In genomic region chr8:124316466-124317136, GRCm38 (mm10) we compare ENCODE assay signal across 8 mouse cellular contexts.
A peak's percentile ranks its signal among the peaks of the same experiment; 100 is the strongest.
DNase-seq lines count a peak whose midpoint lies in the region; ATAC-seq and TF ChIP-seq lines count a peak whose summit lies in the region.

No protein-coding gene starts in this region.

- no peaks in the 10 kb centered on the region for H3K27me3 ChIP-seq in heart, embryonic 16.5 days (ENCODE audit: control insufficient read depth, insufficient read depth, low read length)
- no peaks in the 10 kb centered on the region for H3K27me3 ChIP-seq in liver, postnatal 0 days (ENCODE audit: insufficient read depth, low read length)
- H3K27me3 ChIP-seq in stomach, embryonic 15.5 days (replicated peaks), result no peaks in the 10 kb centered on the region

- no peaks in the 10 kb centered on the region for H3K9me3 ChIP-seq in heart, embryonic 16.5 days (replicated peaks; ENCODE audit: control insufficient read depth, low read length)
- no peaks in the 10 kb centered on the region for H3K9me3 ChIP-seq in liver, postnatal 0 days (ENCODE audit: low read length)
- H3K9me3 ChIP-seq in stomach, embryonic 15.5 days, result no peaks in the 10 kb centered on the region

- peak overlapping the region; percentile 94 for H3K27ac ChIP-seq in heart, embryonic 16.5 days (ENCODE audit: low read length)
- peak overlapping the region; percentile 16; the same call in 1 of the 2 replicates for H3K27ac ChIP-seq in liver, postnatal 0 days (ENCODE audit: low read depth)
- peak overlapping the region; percentile 67 for H3K27ac ChIP-seq in stomach, embryonic 15.5 days

- peak; percentile 87 for ATAC-seq in heart, embryonic 16.5 days (replicated peaks; ENCODE audit: extremely low read depth, insufficient read depth, low FRiP score)
- no peak for ATAC-seq in liver, postnatal 0 days
- ATAC-seq in stomach, embryonic 15.5 days (ENCODE audit: insufficient read depth, low FRiP score, low read depth), result peak; percentile 21; the same call in 1 of the 2 replicates
- no peak for ATAC-seq in inflammation-experienced regulatory T-cells, adult 6 months

- H3K4me2 ChIP-seq in heart, embryonic 16.5 days (ENCODE audit: low read depth, low read length), result peak overlapping the region; percentile 50
- H3K4me2 ChIP-seq in liver, postnatal 0 days (ENCODE audit: low read depth, low read length), result no peak overlapping the region
- no peak overlapping the region for H3K4me2 ChIP-seq in stomach, embryonic 15.5 days

- peak; percentile 41 for DNase-seq in right cerebral cortex, postnatal 4 days
- DNase-seq in right cerebral cortex, postnatal 25 days, result no peak
- DNase-seq in cerebellum, postnatal 4 days (ENCODE audit: low spot score in 2 of 2), result peak; percentile 34 to 62
- no peak for DNase-seq in liver, postnatal 0 days
- DNase-seq in left cerebral cortex, postnatal 36 days (ENCODE audit: low spot score in 2 of 2), result no peak

- H3K4me3 ChIP-seq in heart, embryonic 16.5 days (ENCODE audit: low read length), result peak overlapping the region; percentile 17; the same call in 1 of the 2 replicates
- H3K4me3 ChIP-seq in liver, postnatal 0 days (ENCODE audit: low read depth, low read length), result no peak overlapping the region
- no peak overlapping the region for H3K4me3 ChIP-seq in stomach, embryonic 15.5 days (replicated peaks)

- TF ChIP-seq CTCF in liver, postnatal 0 days (IDR thresholded peaks at IDR 0.05; ENCODE audit: low read depth), result no peak

- H3K36me3 ChIP-seq in heart, embryonic 16.5 days (ENCODE audit: control insufficient read depth, insufficient read depth), result no peaks in the 10 kb centered on the region
- H3K36me3 ChIP-seq in liver, postnatal 0 days (replicated peaks; ENCODE audit: insufficient read depth, low read length), result 0 out of 2 replicates have a peak, but pooled peaks cover 2% of the 10 kb centered on the region
- H3K36me3 ChIP-seq in stomach, embryonic 15.5 days, result no peaks in the 10 kb centered on the region

- H3K4me1 ChIP-seq in heart, embryonic 16.5 days (ENCODE audit: control insufficient read depth, insufficient read depth, low read length), result peaks cover 64% of the 10 kb centered on the region
- H3K4me1 ChIP-seq in liver, postnatal 0 days (ENCODE audit: insufficient read depth), result peaks cover 17% of the 10 kb centered on the region
- peaks cover 15% of the 10 kb centered on the region; the same call in 1 of the 2 replicates for H3K4me1 ChIP-seq in stomach, embryonic 15.5 days

- peak overlapping the region; percentile 58 for H3K9ac ChIP-seq in heart, embryonic 16.5 days (ENCODE audit: low read length)
- H3K9ac ChIP-seq in liver, postnatal 0 days (replicated peaks), result 0 out of 2 replicates have a peak overlapping the region, but pooled peaks have one; percentile 6
- H3K9ac ChIP-seq in stomach, embryonic 15.5 days, result no peak overlapping the region

- TF ChIP-seq EP300 in liver, postnatal 0 days (IDR thresholded peaks at IDR 0.05; ENCODE audit: low read depth), result no peak

- WGBS in heart, embryonic 16.5 days, result 20% methylated on average over 12 of the region's 12 CpGs
- 55% methylated on average over 12 of the region's 12 CpGs for WGBS in liver, postnatal 0 days (ENCODE audit: insufficient replicate concordance)
- 56% methylated on average over 12 of the region's 12 CpGs for WGBS in stomach, embryonic 15.5 days

- intact Hi-C loops in left cerebral cortex, postnatal 36 days (cut with DNase I), result loop anchor here (5.0 kb wide), 1 partner anchor 84 kb away; the partner anchor contains the start of gene Galnt2

Comparison
In these comparisons a context has a peak if more than half of its experiments do, and no peak if none do; other contexts are left out.
1. DNase-seq: peak in right cerebral cortex, postnatal 4 days (single experiment) and cerebellum, postnatal 4 days (2 of 2); none in right cerebral cortex, postnatal 25 days (single experiment), liver, postnatal 0 days (single experiment) and left cerebral cortex, postnatal 36 days (0 of 2).
2. ATAC-seq: peak in heart, embryonic 16.5 days (single experiment) and stomach, embryonic 15.5 days (single experiment); none in liver, postnatal 0 days (single experiment) and inflammation-experienced regulatory T-cells, adult 6 months (single experiment).
3. H3K27ac ChIP-seq: peak in every context shown above with its lines; median percentile 94 in heart, embryonic 16.5 days; 67 in stomach, embryonic 15.5 days; 16 in liver, postnatal 0 days.